Mouse (Mus musculus): ENCODE measurements around the gene Tars.

GRCm38 (mm10) chr15:11413484-11413883 is 14.0 kb upstream of the Tars start:
- TF ChIP-seq CTCF (IDR thresholded peaks at IDR 0.05; ENCODE audit: control insufficient read depth, insufficient read depth, insufficient replicate concordance, low read depth, low read length) (no peak), POLR2A (IDR thresholded peaks at IDR 0.05; ENCODE audit: control insufficient read depth, low read depth, low read length) (no peak)
